Mouse (Mus musculus): Measurements from ENCODE around the gene Olfr509. TPM values are rescaled to one million over a fixed set of nuclear protein-coding genes. Genes with fewer than 3 reads are reported as not detected.

The Olfr509 gene
- polyA plus RNA-seq, 1 experiment = not detected

Other genes with a start within 250 kb of the Olfr509 start
- gene Olfr497, start 231.5 kb downstream of the Olfr509 start, polyA plus RNA-seq (2012; ENCODE audit: insufficient read depth, insufficient read length, low replicate concordance, missing spikeins) = not detected in 2 replicates
- not detected in 2 replicates for gene Olfr498, start 186.6 kb downstream of the Olfr509 start, polyA plus RNA-seq (2012; ENCODE audit: insufficient read depth, insufficient read length, low replicate concordance, missing spikeins)
- gene Olfr502, start 126.8 kb downstream of the Olfr509 start, polyA plus RNA-seq (2012; ENCODE audit: insufficient read depth, insufficient read length, low replicate concordance, missing spikeins) = not detected in 2 replicates
- not detected in 2 replicates for gene Olfr503, start 107.4 kb downstream of the Olfr509 start, polyA plus RNA-seq (2012; ENCODE audit: insufficient read depth, insufficient read length, low replicate concordance, missing spikeins)
- gene Olfr504, start 86.1 kb downstream of the Olfr509 start, polyA plus RNA-seq (2012; ENCODE audit: insufficient read depth, insufficient read length, low replicate concordance, missing spikeins) = not detected in 2 replicates
- gene Olfr506, start 41.1 kb downstream of the Olfr509 start, polyA plus RNA-seq (2012; ENCODE audit: insufficient read depth, insufficient read length, low replicate concordance, missing spikeins) = not detected in 2 replicates
- not detected in 2 replicates for gene Olfr507, start 30.1 kb downstream of the Olfr509 start, polyA plus RNA-seq (2012; ENCODE audit: insufficient read depth, insufficient read length, low replicate concordance, missing spikeins)
- gene Olfr508, start 21.9 kb downstream of the Olfr509 start, polyA plus RNA-seq (2012; ENCODE audit: insufficient read depth, insufficient read length, low replicate concordance, missing spikeins) = not detected in 2 replicates
- not detected in 2 replicates for gene Olfr510, start 14.5 kb upstream of the Olfr509 start, polyA plus RNA-seq (2012; ENCODE audit: insufficient read depth, insufficient read length, low replicate concordance, missing spikeins)
- gene Olfr512, start 61.4 kb upstream of the Olfr509 start, polyA plus RNA-seq (2012; ENCODE audit: insufficient read depth, insufficient read length, low replicate concordance, missing spikeins) = not detected in 2 replicates
- gene Olfr513, start 99.1 kb upstream of the Olfr509 start, polyA plus RNA-seq (2012; ENCODE audit: insufficient read depth, insufficient read length, low replicate concordance, missing spikeins) = not detected in 2 replicates
- not detected in 2 replicates for gene Olfr514, start 174.1 kb upstream of the Olfr509 start, polyA plus RNA-seq (2012; ENCODE audit: insufficient read depth, insufficient read length, low replicate concordance, missing spikeins)
- not detected in 2 replicates for gene Olfr516, start 198.6 kb upstream of the Olfr509 start, polyA plus RNA-seq (2012; ENCODE audit: insufficient read depth, insufficient read length, low replicate concordance, missing spikeins)
- gene Olfr517, start 220.5 kb upstream of the Olfr509 start, polyA plus RNA-seq (2012; ENCODE audit: insufficient read depth, insufficient read length, low replicate concordance, missing spikeins) = not detected in 2 replicates
- not detected in 2 replicates for gene Olfr518, start 233.1 kb upstream of the Olfr509 start, polyA plus RNA-seq (2012; ENCODE audit: insufficient read depth, insufficient read length, low replicate concordance, missing spikeins)
- not detected in 2 replicates for gene Olfr519, start 242.5 kb upstream of the Olfr509 start, polyA plus RNA-seq (2012; ENCODE audit: insufficient read depth, insufficient read length, low replicate concordance, missing spikeins)